Mouse (Mus musculus) heart, adult 2 months (tissue): ENCODE results near the gene Gpr65.

Experiments used
- CTCF ChIP-seq: fragments of 200-600 bp; IDR thresholded peaks from 2 replicates; pipeline ENCODE4 v1.8.1; 2022; ENCODE audit warnings: antibody characterized with exemption, mild to moderate bottlenecking, moderate library complexity
- POLR2A ChIP-seq: fragments of 200-500 bp; IDR thresholded peaks from 2 replicates; pipeline ENCODE4 v1.6.1; 2011; ENCODE audit warnings: mild to moderate bottlenecking, low read depth, low read length, control low read depth; ENCODE audit not compliant: insufficient read depth

DNA sequence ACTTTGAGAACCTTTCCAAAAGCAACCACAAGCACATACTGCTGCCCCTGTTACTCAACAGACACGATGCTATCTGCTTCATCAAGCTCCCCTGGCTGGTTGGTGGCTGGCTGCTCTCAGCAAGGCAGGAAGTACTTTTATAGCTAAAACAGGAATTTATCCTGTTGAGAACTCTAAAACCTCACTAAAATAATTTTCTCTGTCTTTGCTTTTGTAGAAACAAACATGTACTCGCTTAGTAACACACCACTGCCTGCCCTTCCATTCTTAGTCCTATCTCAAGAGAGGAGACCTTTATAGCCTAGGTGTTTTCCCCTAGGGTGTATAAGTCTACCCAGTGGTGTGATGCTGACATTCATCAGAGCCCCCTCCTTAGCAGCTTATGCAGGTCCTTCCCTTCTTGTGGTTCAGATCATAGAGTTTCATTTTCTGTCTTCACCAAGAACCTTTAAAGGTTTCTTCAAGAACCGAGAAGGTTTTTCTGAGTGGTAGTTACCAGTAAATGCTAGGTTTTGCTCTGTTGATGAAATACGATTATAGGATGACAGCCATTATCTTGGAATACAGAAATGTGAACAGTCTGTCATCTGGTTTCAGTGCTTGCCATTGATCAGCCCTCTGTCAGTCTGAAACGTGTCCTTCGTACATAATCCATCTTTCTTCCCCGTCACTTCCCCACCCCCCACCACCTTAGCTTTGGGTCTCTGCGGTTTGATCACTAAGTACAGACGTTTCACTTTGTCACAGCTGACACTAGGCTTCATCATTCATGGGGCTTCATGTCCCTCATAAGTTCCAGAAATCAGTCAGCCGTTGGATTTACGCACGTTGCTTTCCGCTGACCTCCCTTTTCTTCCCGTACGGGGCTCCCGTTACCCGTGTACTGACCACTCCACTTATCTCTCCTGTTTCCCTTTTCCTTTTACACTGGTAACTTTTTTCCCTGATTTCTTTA, 1.6 kb downstream of the Gpr65 start:
- no peak for TF ChIP-seq CTCF
- TF ChIP-seq POLR2A = no peak
